Mouse (Mus musculus) liver, embryonic 14.5 days (tissue): ENCODE measurements around the gene Ramac.

Source experiments
- CTCF ChIP-seq: IDR thresholded peaks from 2 replicates; pipeline ENCODE4 v1.5.1; 2016; ENCODE audit warnings: antibody characterized with exemption, low read depth, control low read depth
- EP300 ChIP-seq: IDR thresholded peaks from 2 replicates; pipeline ENCODE4 v1.6.1; 2016; ENCODE audit warnings: antibody characterized with exemption, low read depth

GRCm38 (mm10) chr7:81789095-81789757 lies 26.5 kb downstream of the Ramac start, which contains the start of gene 3110040N11Rik:
- TF ChIP-seq CTCF (peak; percentile 80), EP300 (no peak)
